Mouse (Mus musculus) heart, adult 9 months (tissue): ENCODE data around the gene Mpdu1.
A peak's percentile ranks its signal among the peaks of the same experiment; 100 is the strongest.

Experiments
- DNase-seq, 2 experiments: peaks; one replicate each; pipeline ENCODE4 v3.0.0; 2022; ENCODE audit warnings: low spot score in 2 of 2

Mpdu1 gene

DNA sequence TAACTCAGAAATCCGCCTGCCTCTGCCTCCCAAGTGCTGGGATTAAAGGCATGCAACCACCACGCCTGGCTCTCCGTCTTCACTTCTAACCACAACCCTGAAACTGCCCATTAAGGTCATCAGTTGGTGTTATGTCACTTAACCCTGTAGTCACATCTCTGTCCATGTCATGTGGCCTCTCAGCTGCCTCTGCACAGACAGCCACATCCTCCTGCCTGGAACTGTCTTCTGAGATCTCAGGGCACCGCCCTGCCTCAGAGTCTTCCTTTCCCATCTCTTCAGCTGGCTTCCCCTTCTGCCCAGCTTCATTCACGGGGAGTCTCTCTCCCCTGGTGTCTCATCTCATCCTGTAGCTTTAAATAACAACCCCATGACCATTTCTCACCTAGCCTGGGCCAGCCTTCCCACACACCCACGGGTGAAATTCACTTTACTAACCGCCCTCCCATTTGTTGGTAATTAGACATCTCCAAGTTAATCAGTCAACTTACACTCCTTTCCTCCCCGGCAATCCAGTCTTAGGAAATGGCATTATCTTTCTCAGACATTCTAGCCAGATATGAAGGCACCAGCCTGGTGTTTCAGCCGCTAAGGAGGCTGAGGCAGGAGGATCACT lies 29.9 kb upstream of the Mpdu1 start:
- no peak for DNase-seq

DNA sequence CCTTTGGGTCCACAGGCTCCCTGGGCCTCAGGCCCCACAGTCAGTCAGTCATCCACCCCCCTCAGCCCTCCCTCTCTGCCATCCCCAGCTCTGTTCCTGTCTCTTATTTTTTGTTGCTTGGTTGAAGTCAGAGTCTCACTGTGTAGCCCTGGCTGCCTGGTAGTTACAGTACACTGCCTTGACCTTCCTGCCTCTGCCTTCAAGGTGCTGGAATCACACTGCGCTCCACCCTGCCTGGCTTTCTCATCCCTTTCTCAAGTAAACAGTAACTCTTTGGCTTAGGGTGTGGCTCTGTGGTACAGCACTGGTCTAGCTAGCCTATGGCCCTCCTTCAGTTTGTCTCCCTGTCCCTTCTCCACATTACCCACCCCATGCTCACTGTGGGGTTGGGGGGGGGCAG lies 27.4 kb upstream of the Mpdu1 start:
- DNase-seq: no peak

GRCm38 (mm10) chr11:69687061-69687460 lies 24.6 kb upstream of the Mpdu1 start:
- no peak for DNase-seq

DNA sequence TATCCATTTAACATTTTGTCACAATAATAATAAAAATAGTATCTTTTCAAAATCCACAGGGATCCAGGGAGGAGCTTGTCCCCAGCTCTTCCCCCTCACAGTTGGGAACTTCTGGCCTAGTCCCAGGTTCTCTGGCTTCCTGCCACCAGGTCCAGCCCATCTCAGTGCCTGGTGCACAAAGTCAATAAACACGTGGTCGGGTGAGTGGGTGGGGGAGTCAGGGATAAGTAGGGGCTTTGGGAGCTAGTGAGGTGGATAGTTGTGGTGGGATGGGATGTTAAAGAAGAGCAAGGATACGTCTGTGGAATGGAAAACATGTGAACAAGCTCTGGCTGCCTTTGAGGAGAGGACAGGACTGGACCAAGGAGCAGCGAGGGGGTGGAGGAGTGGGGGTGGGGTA lies 23.9 kb upstream of the Mpdu1 start:
- peak; percentile 83 for DNase-seq

- DNase-seq: peak; percentile 95 to 96
Measured at GRCm38 (mm10) chr11:69685526-69686148, 23.2 kb upstream of the Mpdu1 start, which contains the start of gene Tnfsf13. Gene Tnfsf13, minus strand, starts transcription at chr11:69685784.

- DNase-seq: no peak
Measured at GRCm38 (mm10) chr11:69684936-69685335, 22.5 kb upstream of the Mpdu1 start.

DNA sequence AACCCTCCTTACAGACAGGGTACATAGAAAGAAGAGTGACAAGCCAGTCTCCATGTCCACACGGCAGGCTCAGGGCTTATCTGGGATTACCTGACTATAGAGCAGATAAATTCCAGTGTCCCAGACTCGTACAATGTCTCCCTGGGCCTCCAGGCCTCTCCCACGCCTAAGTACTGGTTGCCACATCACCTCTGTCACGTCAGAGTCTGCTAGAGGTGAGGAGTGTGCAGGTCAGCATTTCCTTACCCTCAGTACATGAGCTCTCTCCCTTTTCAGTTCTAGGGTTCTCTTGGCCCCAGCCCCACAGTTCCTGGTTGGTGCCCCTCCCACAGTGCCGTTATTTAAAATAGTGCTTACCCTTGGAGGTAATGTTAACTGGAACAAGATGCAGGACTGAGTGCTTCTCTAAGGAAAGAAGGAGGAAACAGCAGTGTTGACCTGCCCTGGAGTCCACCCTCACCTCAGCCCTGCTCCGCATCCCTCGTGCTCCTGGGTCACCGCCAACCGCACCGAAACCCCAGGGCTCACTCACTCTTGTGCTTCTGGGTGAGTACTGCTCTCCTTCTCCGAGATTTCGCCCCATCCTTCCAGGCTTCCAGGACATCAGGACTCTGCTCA lies 21.8 kb upstream of the Mpdu1 start:
- DNase-seq: no peak

GRCm38 (mm10) chr11:69683576-69683975 lies 21.1 kb upstream of the Mpdu1 start:
- DNase-seq: no peak

- peak; percentile 79 to 89 for DNase-seq
Measured at GRCm38 (mm10) chr11:69682840-69683533, 20.5 kb upstream of the Mpdu1 start.

DNA sequence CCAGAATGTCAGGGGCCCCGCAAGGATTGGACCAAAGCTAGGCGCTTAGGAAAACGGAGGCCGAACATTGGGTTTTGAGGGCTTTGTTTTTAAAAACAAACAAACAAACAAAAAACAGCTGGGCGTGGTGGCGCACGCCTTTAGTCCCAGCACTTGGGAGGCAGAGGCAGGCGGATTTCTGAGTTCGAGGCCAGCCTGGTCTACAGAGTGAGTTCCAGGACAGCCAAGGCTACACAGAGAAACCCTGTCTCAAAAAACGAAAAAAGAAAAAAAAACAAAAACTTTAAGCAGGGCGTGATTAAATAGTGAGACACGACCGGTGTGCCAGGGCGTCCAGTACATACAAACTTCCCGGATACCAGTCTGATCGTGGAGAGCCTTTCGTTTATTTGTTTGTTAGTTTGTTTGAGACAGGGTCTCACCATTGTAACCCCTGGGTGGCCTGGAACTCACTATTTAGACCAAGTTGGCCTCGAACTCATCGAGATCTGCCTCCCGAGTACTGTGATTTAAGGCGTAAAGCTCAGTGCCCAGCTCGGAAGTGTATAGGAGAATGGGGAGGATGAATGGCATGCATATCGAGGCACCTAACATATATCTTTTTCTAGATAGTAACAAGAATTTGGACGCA lies 19.9 kb upstream of the Mpdu1 start:
- DNase-seq: no peak

DNA sequence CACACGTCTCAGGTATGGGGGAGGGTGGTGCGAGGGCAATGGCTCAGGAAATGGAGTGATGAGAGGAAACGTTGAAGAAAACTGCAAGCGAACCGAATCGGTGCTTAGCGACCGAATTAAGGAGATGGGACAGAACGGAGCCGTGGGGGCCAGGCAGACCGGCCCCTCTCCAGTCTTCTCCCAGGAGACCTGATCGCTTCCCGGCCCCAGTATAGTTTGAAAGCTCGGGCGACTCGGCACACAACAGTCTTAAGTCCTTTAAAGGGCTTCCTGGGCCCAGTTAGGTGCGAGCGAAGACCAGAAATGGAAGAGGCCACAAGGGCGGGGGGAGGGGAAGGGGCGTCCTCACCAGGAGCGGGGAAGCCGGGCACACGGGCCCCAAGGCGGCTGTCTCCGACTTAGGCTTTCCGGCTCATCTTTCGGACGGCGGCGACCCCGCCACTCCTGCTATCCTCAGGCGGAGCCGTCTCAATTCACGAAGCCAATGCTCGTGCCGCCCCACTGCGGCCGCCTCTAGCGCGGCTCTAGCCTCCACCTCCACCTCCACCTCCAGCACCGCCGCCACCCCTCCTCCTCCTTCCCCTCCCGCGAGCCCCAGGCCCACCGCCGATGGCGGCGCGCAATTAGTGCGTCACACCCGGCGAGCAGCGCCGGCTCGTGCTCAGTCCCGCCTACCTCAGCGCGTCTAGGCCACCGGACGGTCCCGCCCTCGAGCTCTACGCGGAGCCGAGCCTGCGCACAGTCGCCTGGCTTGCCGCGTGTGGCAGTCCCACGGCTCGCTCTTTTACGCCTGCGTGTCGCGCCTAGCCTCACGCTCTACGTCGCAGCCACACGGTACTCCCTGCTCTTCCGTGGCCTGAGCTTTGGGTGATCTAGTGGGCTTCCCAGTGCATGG lies 19.1 kb upstream of the Mpdu1 start, which contains the start of gene Senp3:
TSS of gene Senp3 (minus strand) at position 771 of the 895 bp plus-strand sequence.
- DNase-seq: peak; percentile 96 to 97

- DNase-seq: no peak
Measured at GRCm38 (mm10) chr11:69680136-69680855, 17.9 kb upstream of the Mpdu1 start.

GRCm38 (mm10) chr11:69679144-69679543 lies 16.7 kb upstream of the Mpdu1 start:
- no peak for DNase-seq

DNA sequence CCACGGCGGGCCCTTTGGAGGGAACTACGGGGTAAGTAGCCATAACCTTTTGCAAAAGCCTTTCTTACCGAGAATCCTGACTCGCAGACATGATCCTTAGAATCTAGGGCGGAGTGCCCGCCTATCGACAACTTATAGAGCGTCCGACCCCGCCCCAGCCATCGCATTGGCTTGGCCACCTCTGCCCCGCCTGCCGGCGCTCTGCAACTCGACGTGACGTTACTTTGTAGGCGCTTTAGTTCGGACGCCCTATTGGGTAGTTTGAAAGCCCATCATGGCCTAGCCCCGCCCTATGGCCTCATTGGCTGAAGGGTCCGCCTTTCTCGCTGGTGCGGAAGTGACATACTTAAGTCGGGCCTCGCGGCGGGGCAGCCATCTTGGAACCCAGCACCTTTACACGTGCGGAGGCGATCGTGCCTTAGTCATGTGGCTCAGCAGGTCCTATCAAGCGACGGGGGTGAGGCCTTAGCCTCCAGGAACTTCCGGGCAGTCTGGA lies 9.8 kb upstream of the Mpdu1 start, which contains the start of gene Eif4a1:
TSS of gene Eif4a1 (minus strand) at position 213 of the 496 bp plus-strand sequence.
- DNase-seq: peak; percentile 100

- DNase-seq: no peak
Measured at GRCm38 (mm10) chr11:69671726-69672124, 9.3 kb upstream of the Mpdu1 start.

GRCm38 (mm10) chr11:69670786-69671725 lies 8.6 kb upstream of the Mpdu1 start:
- DNase-seq: peak; percentile 93 to 94

- no peak for DNase-seq
Measured at GRCm38 (mm10) chr11:69666665-69667005, 4.2 kb upstream of the Mpdu1 start.

- peak; percentile 57 to 69 for DNase-seq
Measured at GRCm38 (mm10) chr11:69665961-69666664, 3.7 kb upstream of the Mpdu1 start, which contains the start of gene Cd68. Gene Cd68, minus strand, starts transcription at chr11:69666153.
